Mouse (Mus musculus) erythroblast, embryonic 14.5 days (primary cell): ENCODE data around the gene Iqsec1. TPM values are rescaled to one million over a fixed set of nuclear protein-coding genes. Genes with fewer than 3 reads are reported as not detected.

Source experiments
- H3K27me3 ChIP-seq: 2 replicates; pipeline ENCODE4 v1.6.1; 2012; ENCODE audit warnings: inconsistent platforms; ENCODE audit not compliant: control insufficient read depth
- H3K36me3 ChIP-seq: 2 replicates; pipeline ENCODE4 v1.6.1; 2012; ENCODE audit warnings: mild to moderate bottlenecking, inconsistent platforms; ENCODE audit not compliant: control insufficient read depth
- H3K4me1 ChIP-seq: 2 replicates; pipeline ENCODE4 v1.6.1; 2012; ENCODE audit warnings: inconsistent platforms; ENCODE audit not compliant: control insufficient read depth
- H3K4me3 ChIP-seq: replicated peaks from 2 replicates; pipeline ENCODE3; 2012; ENCODE audit warnings: moderate library complexity, mild to moderate bottlenecking, inconsistent platforms
- H3K9me3 ChIP-seq: 2 replicates; pipeline ENCODE4 v1.6.1; 2012; ENCODE audit warnings: low read length, inconsistent platforms, mixed read lengths; ENCODE audit not compliant: control insufficient read depth
- GATA1 ChIP-seq: IDR thresholded peaks from 2 replicates; pipeline ENCODE4 v1.6.1; 2012; ENCODE audit warnings: low read length, inconsistent platforms, mixed read lengths
- TAL1 ChIP-seq: IDR thresholded peaks from 3 replicates; pipeline ENCODE4 v1.6.1; 2012; ENCODE audit warnings: low read length, inconsistent platforms, mixed read lengths
- polyA plus RNA-seq: library from polyadenylated mRNA; stranded (reverse); fragments of >175 nt; gene quantifications from 2 replicates; pipeline ENCODE4 v1.2.3, GENCODE M21; 2012

The Iqsec1 gene
- polyA plus RNA-seq, 1 experiment = 10.6 TPM

- peaks cover 4% of the 10 kb centered on the region; the same call in 1 of the 2 replicates for H3K27me3 ChIP-seq
- H3K36me3 ChIP-seq = no peaks in the 10 kb centered on the region
- H3K4me1 ChIP-seq = peaks cover 9% of the 10 kb centered on the region
- TF ChIP-seq GATA1 = no peak
- no peak for TF ChIP-seq TAL1
- no peaks in the 10 kb centered on the region for H3K9me3 ChIP-seq
- H3K4me3 ChIP-seq = no peak overlapping the region
Observed at GRCm38 (mm10) chr6:90726711-90727122, 261.8 kb downstream of the Iqsec1 start.

DNA sequence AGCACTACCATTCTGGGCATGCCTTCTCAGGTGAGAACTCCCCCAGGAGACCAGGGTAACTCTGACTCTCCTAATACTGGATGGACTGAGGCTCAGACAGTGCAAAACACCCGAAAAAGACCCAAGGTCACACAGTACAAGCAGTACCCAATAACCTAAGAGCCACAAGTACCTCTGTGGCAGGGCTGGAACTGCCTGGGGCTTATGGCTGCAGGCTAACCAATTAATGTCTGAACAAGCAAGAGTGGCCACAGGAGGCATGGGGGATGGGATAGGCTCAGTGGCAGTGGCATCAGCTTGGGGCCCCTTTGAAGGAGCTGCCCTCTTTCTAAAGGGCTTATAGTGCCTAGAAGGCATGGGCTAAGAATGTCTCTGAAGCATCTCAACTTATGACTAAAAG is 263.0 kb downstream of the Iqsec1 start:
- Histone ChIP-seq H3K36me3 (no peaks in the 10 kb centered on the region), H3K27me3 (no peaks in the 10 kb centered on the region), H3K4me3 (no peak overlapping the region), H3K9me3 (no peaks in the 10 kb centered on the region), H3K4me1 (peaks cover 10% of the 10 kb centered on the region)
- TF ChIP-seq TAL1 (no peak), GATA1 (no peak)

- TF ChIP-seq GATA1 = no peak
- TF ChIP-seq TAL1 = no peak
- Histone ChIP-seq H3K4me3 (no peak overlapping the region), H3K27me3 (no peaks in the 10 kb centered on the region), H3K4me1 (peaks cover 10% of the 10 kb centered on the region), H3K9me3 (no peaks in the 10 kb centered on the region), H3K36me3 (no peaks in the 10 kb centered on the region)
Observed at GRCm38 (mm10) chr6:90722993-90723392, 265.5 kb downstream of the Iqsec1 start.

DNA sequence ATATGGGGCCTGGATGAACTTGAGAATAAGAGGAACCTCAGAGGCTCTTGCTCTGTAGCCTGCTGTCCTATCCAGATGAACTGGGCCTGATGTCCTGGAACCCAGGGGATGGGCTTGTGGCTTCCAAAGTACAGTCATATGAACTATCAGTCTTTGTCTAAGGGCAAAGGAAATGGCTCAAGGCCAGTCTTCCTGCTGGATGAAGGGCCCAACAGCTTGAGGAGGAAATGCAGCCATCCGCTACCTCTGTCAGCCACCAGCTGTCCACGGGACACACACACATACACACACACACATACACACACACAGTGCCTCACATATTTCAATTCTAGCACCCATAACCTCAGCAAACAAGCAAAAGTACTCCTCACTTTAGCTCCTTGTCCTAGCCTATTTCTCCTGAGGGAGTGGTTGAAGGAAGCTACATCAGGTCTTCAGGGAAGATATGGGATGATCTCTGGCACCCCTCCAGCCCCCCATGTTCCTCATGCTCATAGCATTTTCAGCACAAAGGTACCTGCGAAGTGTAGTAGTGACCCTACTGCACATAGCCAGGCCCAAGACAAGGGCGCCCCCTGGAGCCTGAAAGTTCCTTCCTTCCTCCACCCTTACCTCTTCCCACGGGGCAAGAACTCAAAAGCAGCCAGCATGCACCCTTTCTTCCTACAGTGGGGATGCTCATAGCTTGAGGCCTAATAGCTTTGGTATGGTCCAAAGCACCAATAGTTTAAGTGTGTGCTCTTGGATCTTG is 267.3 kb downstream of the Iqsec1 start:
- TF ChIP-seq GATA1 = no peak
- TF ChIP-seq TAL1 = no peak
- H3K4me3 ChIP-seq = no peak overlapping the region
- peaks cover 20% of the 10 kb centered on the region for H3K4me1 ChIP-seq
- no peaks in the 10 kb centered on the region for H3K27me3 ChIP-seq
- no peaks in the 10 kb centered on the region for H3K36me3 ChIP-seq
- H3K9me3 ChIP-seq = no peaks in the 10 kb centered on the region

DNA sequence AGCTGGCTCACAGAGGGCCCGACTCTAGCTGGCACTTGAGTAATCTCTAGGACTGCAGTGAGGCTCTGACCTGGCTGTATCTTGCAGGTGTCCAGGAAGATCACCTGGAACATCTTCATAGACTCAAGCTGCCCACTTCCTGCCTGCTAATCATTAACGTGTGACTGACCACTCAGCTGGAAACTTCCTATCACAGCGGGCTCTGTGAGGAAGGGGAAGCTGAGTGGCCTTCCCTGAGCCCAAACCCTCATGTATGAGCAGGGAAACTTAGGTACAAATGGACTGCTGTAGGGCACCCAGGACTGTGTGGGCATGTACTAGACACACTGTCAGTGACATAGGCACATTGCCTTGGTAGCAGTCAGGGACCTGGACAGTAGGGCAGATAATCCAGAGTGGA is 268.3 kb downstream of the Iqsec1 start:
- no peaks in the 10 kb centered on the region for H3K27me3 ChIP-seq
- no peak overlapping the region for H3K4me3 ChIP-seq
- H3K9me3 ChIP-seq = no peaks in the 10 kb centered on the region
- TF ChIP-seq TAL1 (no peak), GATA1 (no peak)
- H3K4me1 ChIP-seq = peaks cover 29% of the 10 kb centered on the region
- no peaks in the 10 kb centered on the region for H3K36me3 ChIP-seq

- H3K27me3 ChIP-seq = no peaks in the 10 kb centered on the region
- TF ChIP-seq GATA1 (no peak), TAL1 (no peak)
- H3K36me3 ChIP-seq = peaks cover 6% of the 10 kb centered on the region
- no peak overlapping the region for H3K4me3 ChIP-seq
- peaks cover 37% of the 10 kb centered on the region for H3K4me1 ChIP-seq
- H3K9me3 ChIP-seq = no peaks in the 10 kb centered on the region
Observed at GRCm38 (mm10) chr6:90719402-90719801, 269.1 kb downstream of the Iqsec1 start.

- no peaks in the 10 kb centered on the region for H3K27me3 ChIP-seq
- H3K36me3 ChIP-seq = peaks cover 14% of the 10 kb centered on the region
- H3K9me3 ChIP-seq = no peaks in the 10 kb centered on the region
- no peak overlapping the region for H3K4me3 ChIP-seq
- peaks cover 44% of the 10 kb centered on the region for H3K4me1 ChIP-seq
- no peak for TF ChIP-seq GATA1
- no peak for TF ChIP-seq TAL1
Observed at GRCm38 (mm10) chr6:90718477-90718876, 270.0 kb downstream of the Iqsec1 start.

- H3K4me3 ChIP-seq = no peak overlapping the region
- no peaks in the 10 kb centered on the region for H3K27me3 ChIP-seq
- H3K9me3 ChIP-seq = no peaks in the 10 kb centered on the region
- TF ChIP-seq GATA1 (no peak), TAL1 (no peak)
- peaks cover 21% of the 10 kb centered on the region for H3K36me3 ChIP-seq
- peaks cover 49% of the 10 kb centered on the region for H3K4me1 ChIP-seq
Observed at GRCm38 (mm10) chr6:90717711-90718110, 270.8 kb downstream of the Iqsec1 start.

DNA sequence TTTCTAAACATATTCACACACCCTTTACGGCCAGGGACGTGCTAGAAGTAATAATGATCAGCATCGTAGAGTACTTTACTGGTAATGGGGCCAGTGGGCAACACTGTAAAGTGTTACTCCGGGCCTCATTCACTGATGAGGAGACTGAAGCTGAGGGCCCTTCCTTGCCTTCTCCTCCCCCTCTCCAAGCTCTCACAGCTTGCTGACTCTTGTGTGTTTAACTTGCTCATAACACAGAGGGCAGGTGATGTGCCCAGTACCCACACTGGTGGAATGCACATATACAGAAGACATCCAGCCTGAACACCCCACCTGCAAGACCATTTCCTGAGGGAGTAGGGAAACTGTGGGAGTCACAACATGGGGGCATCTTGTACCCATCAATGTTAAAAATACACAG is 271.6 kb downstream of the Iqsec1 start:
- peak overlapping the region; percentile 77 for H3K4me3 ChIP-seq
- peaks cover 58% of the 10 kb centered on the region for H3K4me1 ChIP-seq
- H3K27me3 ChIP-seq = no peaks in the 10 kb centered on the region
- TF ChIP-seq TAL1 (no peak), GATA1 (no peak)
- peaks cover 30% of the 10 kb centered on the region for H3K36me3 ChIP-seq
- H3K9me3 ChIP-seq = no peaks in the 10 kb centered on the region
